Mouse (Mus musculus): ENCODE measurements around the gene Hoxb5.
A peak's percentile ranks its signal among the peaks of the same experiment; 100 is the strongest.

Gene Hoxb5

DNA sequence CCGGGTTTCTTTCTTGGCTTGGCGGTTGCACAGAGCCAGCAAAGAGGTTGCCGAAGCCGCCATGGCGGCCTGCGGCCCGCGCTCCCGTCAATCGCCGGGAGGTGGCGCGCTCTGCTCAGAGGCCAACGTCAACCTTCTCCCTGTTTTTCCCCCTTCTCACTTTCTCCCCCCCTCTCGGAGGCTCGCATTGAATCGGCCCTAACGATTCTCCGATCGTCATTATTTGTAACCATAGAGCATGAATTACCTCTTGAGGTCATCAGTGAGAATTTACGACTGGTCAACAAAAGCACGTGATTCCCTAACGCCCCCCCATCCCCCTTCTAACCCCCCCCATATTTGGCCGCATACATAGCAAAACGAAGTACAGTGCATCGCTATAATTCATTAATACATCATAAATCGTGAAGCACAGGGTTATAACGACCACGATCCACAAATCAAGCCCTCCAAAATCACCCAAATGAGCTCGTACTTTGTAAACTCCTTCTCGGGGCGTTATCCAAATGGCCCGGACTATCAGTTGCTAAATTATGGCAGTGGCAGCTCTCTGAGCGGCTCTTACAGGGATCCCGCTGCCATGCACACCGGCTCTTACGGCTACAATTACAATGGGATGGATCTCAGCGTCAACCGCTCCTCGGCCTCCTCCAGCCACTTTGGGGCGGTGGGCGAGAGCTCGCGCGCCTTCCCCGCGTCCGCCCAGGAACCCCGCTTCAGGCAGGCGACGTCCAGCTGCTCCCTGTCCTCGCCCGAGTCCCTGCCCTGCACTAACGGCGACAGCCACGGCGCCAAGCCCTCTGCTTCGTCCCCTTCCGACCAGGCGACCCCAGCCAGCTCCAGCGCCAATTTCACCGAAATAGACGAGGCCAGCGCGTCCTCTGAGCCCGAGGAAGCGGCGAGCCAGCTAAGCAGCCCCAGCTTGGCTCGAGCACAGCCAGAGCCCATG lies at the start of gene Hoxb5:
Hoxb5 (plus strand) TSS at position 186 of the 949 bp plus-strand sequence.
- TF ChIP-seq GATA4 (IDR thresholded peaks at IDR 0.05; ENCODE audit: insufficient replicate concordance, low read length): peak; percentile 12; the same call in 1 of the 2 replicates

- TF ChIP-seq GATA4 (IDR thresholded peaks at IDR 0.05; ENCODE audit: insufficient replicate concordance, low read length): no peak
Observed at GRCm38 (mm10) chr11:96254221-96254620, 48.9 kb upstream of the Hoxb5 start.

GRCm38 (mm10) chr11:96255111-96255995 lies 47.8 kb upstream of the Hoxb5 start:
- TF ChIP-seq GATA4 (IDR thresholded peaks at IDR 0.05; ENCODE audit: insufficient replicate concordance, low read length): no peak

DNA sequence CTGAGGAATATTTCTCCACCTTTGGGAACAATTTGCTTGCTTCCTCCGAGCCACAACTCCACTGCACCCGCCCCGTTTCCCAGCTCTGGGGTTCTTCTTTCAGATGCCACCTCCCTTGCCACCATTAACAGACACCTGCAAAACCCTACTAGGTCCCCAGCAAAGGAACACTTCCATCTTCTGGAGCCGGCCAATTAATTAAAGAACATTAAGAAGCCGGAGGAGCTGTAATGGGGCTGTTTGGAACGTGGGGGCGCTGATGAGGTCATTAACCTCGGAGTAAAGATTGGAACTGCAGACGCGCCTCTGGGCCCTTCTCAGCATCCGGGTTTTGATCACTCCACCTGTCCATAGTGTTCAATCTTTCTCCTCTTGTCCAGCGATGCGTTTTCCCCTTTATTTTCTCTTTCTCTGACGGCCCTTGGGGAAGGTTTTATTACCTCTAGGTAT lies 47.1 kb upstream of the Hoxb5 start:
- TF ChIP-seq GATA4 (IDR thresholded peaks at IDR 0.05; ENCODE audit: insufficient replicate concordance, low read length): no peak

DNA sequence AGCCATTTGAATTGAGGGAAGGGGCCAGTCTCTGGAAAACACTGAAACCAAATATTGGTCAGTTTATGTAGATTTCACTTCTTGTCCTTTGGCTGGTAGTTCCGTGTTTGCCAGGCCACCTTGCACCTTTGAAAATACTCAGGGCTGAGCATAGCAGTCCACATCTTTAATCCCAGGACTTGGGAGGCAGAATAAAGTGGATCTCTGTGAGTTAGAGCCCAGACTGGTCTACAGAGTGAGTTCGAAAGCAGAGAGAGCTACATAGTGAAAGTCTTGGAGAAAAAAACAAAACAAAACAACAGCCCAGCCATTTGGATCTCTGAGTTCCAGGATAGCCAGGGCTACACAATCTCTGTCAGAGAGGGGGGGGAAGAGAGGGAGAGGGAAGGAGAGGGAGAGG lies 46.0 kb upstream of the Hoxb5 start:
- no peak for TF ChIP-seq GATA4 (IDR thresholded peaks at IDR 0.05; ENCODE audit: insufficient replicate concordance, low read length)

DNA sequence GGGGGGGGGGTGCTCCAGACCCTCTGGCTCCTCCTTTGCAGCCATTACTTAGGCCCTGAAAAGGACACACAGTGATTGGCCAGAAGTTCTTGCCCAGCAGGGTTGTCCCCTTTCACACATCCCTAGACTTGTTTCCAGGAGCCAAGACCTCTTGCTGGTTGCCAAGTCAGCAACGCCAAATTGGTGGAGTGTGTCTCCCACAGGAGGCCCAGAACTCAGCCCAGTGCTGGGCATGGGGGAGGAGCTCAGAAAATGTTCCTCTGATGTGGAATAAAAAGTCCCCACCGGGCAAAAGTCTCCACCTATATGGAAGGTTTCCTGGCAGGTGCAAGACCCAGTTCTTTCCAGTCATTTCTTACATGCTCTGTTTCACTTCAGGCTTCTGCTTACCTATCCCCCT lies 44.1 kb upstream of the Hoxb5 start:
- TF ChIP-seq GATA4 (IDR thresholded peaks at IDR 0.05; ENCODE audit: insufficient replicate concordance, low read length): no peak

DNA sequence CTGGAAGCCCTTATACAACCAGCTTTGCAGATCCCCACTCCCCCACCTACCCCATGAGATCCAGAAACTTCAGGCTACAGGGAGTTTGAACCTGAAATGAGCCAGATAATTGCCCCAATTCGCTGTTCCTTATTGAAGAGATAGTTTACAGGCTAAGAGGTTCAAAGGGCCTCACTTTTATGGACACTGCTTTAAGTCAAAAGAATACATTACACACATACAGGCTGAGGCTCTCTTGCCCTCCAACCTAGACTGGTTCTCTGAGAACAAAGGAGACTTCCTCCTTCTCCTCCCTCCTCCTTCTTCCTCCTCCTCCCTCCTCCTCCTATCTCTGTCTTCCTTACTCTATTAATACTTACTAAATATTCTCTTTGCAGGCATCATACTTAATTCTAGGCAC lies 43.6 kb upstream of the Hoxb5 start:
- TF ChIP-seq GATA4 (IDR thresholded peaks at IDR 0.05; ENCODE audit: insufficient replicate concordance, low read length): no peak

GRCm38 (mm10) chr11:96260310-96260970 lies 42.7 kb upstream of the Hoxb5 start:
- TF ChIP-seq GATA4 (IDR thresholded peaks at IDR 0.05; ENCODE audit: insufficient replicate concordance, low read length): no peak

DNA sequence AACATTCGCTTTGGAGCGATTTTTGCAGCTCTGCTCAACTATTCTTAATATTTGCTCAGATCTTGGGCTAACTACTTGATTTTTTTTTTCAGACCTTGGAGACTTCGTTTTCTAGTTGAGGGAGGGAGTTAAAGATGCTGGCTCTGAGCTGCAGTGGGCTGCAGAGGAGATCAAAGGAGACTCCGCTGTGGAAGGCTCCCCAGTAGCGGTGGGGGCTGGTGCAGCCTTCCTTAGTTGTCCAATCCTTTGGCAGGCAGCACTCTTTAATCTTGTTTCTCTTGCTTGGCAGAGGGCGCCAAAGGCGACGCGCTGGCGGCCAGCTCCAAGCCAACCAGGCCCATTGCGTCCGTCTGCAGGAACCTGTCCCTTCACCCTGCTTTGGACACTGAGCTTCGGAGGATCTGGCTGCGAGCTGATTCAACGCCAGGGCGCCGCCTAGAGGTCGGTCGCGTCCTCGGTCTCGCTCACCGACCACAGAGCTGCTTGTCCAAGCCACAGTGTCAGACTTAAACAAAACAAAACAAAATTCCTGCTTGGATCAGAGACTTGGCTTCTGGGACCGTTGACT lies 41.7 kb upstream of the Hoxb5 start:
- no peak for TF ChIP-seq GATA4 (IDR thresholded peaks at IDR 0.05; ENCODE audit: insufficient replicate concordance, low read length)

DNA sequence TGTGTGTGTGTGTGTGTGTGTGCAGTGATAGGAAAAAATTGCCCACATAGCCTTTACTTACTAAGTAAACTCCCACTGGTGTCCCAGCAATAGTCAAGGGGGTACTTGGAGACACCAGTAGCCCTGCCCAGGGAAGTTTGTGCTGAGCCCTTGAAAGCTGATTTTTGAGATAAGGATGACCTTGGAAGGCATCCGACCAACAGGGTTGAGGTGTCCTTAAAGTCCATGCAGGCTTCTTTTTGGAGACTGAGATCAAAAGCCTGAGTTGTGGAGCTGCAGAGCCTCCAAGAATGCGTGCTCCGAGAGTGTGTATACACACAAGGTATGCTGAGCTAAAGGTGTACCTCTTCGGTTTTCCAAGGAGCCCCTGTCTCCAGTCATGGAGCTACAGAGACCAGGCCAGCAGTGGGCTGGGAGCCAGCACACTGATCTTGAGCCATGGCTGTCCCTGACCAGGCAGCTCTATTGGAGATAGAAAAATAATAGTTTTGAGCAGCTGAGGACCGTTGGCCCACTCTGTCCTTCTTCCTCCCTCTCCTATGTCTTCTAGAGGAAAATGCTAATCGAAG lies 40.8 kb upstream of the Hoxb5 start:
- TF ChIP-seq GATA4 (IDR thresholded peaks at IDR 0.05; ENCODE audit: insufficient replicate concordance, low read length): no peak

GRCm38 (mm10) chr11:96263636-96264389 lies 39.3 kb upstream of the Hoxb5 start:
- no peak for TF ChIP-seq GATA4 (IDR thresholded peaks at IDR 0.05; ENCODE audit: insufficient replicate concordance, low read length)

DNA sequence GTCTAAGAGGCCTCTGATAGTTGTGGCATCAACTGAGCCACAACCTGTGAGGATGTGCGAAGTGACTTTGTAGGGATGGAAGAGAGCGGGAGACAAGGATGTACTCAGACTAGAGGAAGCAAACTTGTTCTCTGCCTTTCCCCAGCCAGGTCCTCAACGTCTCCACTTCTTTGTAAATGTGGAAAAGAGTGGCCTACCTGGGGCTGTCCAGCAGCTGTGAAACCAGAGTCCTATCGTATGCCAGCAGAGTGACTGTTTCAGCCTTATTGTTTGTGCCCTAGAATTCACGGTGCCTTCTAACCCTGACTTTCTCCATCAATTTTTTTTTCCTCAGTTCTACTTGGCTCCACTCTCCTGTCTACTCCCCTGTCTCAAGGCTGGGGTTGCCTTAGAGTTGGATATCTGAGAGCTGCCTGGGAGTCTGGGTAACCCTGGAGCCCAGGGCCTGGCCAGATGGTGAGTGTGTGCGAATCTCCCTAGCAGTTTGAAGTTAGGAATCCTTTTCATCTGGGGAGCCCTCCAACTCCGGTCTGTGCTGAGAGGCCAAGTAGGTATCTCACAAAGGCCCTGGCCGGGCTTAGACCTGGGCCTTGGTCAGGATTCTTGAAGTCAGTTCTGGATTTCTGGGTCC lies 38.6 kb upstream of the Hoxb5 start:
- no peak for TF ChIP-seq GATA4 (IDR thresholded peaks at IDR 0.05; ENCODE audit: insufficient replicate concordance, low read length)

- TF ChIP-seq GATA4 (IDR thresholded peaks at IDR 0.05; ENCODE audit: insufficient replicate concordance, low read length): no peak
Observed at GRCm38 (mm10) chr11:96265954-96266353, 37.2 kb upstream of the Hoxb5 start.

All from liver, adult (tissue).